Mouse (Mus musculus) liver, postnatal 0 days (tissue): ENCODE results near the gene Olfr859. TPM values are rescaled to one million over a fixed set of nuclear protein-coding genes. Genes with fewer than 3 reads are reported as not detected.
"Not testable (repeated sequence)": the region's sequence is repeated elsewhere in the genome, so short reads cannot be mapped to it uniquely, and the experiment has no call there.

Experiments used
- ATAC-seq: fragments of 200-750 bp; cut with Nextera tagmentation; 2 replicates; pipeline ENCODE4 v1.8.0; 2017; ENCODE audit warnings: mild to moderate bottlenecking, moderate library complexity
- DNase-seq: peaks from one replicate; pipeline ENCODE4 v3.0.0-alpha.2; 2016
- H3K27ac ChIP-seq: fragments of 300-500 bp; sonication (generic); 2 replicates; pipeline ENCODE4 v1.5.1; 2014; ENCODE audit warnings: antibody characterized with exemption, moderate library complexity, mild to moderate bottlenecking, low read depth
- H3K27me3 ChIP-seq: fragments of 300-500 bp; sonication (generic); 2 replicates; pipeline ENCODE4 v1.6.1; 2014; ENCODE audit warnings: low read length, control low read depth, mixed read lengths; ENCODE audit not compliant: insufficient read depth
- H3K36me3 ChIP-seq: fragments of 300-500 bp; sonication (generic); replicated peaks from 2 replicates; pipeline ENCODE4 v1.6.1; 2014; ENCODE audit warnings: mild to moderate bottlenecking, control low read depth, low read length, moderate library complexity, mixed read lengths; ENCODE audit not compliant: insufficient read depth
- H3K4me1 ChIP-seq: fragments of 300-500 bp; sonication (generic); 2 replicates; pipeline ENCODE4 v1.6.1; 2014; ENCODE audit warnings: antibody characterized with exemption, mild to moderate bottlenecking, control low read depth; ENCODE audit not compliant: insufficient read depth
- H3K4me2 ChIP-seq: fragments of 300-500 bp; sonication (generic); 2 replicates; pipeline ENCODE4 v1.6.1; 2014; ENCODE audit warnings: low read depth, mild to moderate bottlenecking, low read length, moderate library complexity, mixed read lengths
- H3K4me3 ChIP-seq: fragments of 300-500 bp; sonication (generic); 2 replicates; pipeline ENCODE4 v1.5.1; 2014; ENCODE audit warnings: low read depth, low read length
- H3K9ac ChIP-seq: fragments of 300-500 bp; sonication (generic); replicated peaks from 2 replicates; pipeline ENCODE4 v1.6.1; 2014; ENCODE audit warnings: mild to moderate bottlenecking, moderate library complexity
- H3K9me3 ChIP-seq: fragments of 300-500 bp; sonication (generic); 2 replicates; pipeline ENCODE4 v1.6.1; 2016; ENCODE audit warnings: mild to moderate bottlenecking, control low read depth, low read length, mixed read lengths
- CTCF ChIP-seq: sonication (generic); IDR thresholded peaks from 2 replicates; pipeline ENCODE4 v1.5.1; 2016; ENCODE audit warnings: antibody characterized with exemption, low read depth
- EP300 ChIP-seq: IDR thresholded peaks from 2 replicates; pipeline ENCODE4 v1.6.1; 2016; ENCODE audit warnings: antibody characterized with exemption, low read depth, mild to moderate bottlenecking
- WGBS: fragments of 180-500 bp; shearing (Covaris S2); extraction: QIAGEN DNeasy Blood & Tissue Kit; methylation state at CpG from one replicate; pipeline ENCODE4 v1.1.7; 2014; ENCODE audit not compliant: insufficient replicate concordance; 5-methylcytosine and 5-hydroxymethylcytosine counted together
- polyA plus RNA-seq: library from polyadenylated mRNA; unstranded; fragments of >200 nt; fragmentation: Nextera tagmentation; extraction: Ambion mirVana; gene quantifications from 2 replicates; pipeline ENCODE4 v1.2.1, GENCODE M21; 2015

The Olfr859 gene
- not detected in 2 replicates for polyA plus RNA-seq

DNA sequence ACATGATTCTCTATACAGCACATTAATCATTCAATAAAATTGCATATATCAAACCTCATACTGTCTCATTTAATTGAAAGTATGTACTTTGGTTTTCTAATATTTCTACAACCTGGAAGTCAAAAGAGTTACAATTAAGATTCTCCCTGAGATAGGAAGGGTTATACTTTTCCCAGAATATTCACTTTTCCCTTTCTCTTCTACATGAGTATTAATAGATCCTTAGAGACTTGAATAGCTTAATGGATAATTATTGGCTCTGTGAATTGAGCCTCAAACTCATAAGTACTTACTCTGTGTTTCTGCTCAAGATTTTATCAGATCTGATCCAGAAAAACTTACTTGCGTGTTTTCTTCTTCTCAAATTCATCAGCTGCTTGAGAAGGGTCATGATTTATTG lies at the start of gene Olfr859:
Olfr859 (plus strand) TSS at position 301 of the 400 bp plus-strand sequence.
- H3K4me2 ChIP-seq, H3K4me3 ChIP-seq, H3K27ac ChIP-seq, H3K27me3 ChIP-seq, H3K4me1 ChIP-seq, H3K9me3 ChIP-seq, DNase-seq, H3K36me3 ChIP-seq, ATAC-seq, H3K9ac ChIP-seq: not testable (repeated sequence)
- 48% methylated on average over 1 of the region's 1 CpGs for WGBS

DNA sequence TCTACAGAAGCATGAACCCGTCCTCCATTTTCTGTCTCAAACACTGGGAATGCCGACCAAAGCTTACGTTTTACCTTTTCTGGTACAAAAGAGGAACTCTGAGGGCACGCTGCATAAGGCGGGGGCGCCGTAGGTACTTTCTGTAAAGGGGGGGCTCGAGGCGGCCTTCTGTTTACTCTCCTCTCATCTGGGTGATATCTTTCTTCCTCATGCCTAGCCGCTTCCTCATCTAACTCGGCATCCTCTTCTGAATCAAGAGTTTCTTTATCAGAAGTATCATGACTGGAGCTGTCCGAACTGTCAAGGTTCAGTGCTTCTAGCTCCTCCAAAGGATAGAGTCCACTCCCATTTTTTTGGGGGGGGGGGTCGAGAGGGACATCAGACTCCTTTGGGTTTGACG lies 35.6 kb upstream of the Olfr859 start:
- 77% methylated on average over 14 of the region's 14 CpGs for WGBS
- Histone ChIP-seq H3K27ac (no peak overlapping the region), H3K4me2 (no peak overlapping the region), H3K9ac (no peak overlapping the region), H3K4me3 (no peak overlapping the region), H3K36me3 (no peaks in the 10 kb centered on the region), H3K27me3 (no peaks in the 10 kb centered on the region), H3K4me1 (no peaks in the 10 kb centered on the region), H3K9me3 (no peaks in the 10 kb centered on the region)
- TF ChIP-seq EP300 (no peak), CTCF (no peak)
- DNase-seq: no peak
- ATAC-seq: no peak

DNA sequence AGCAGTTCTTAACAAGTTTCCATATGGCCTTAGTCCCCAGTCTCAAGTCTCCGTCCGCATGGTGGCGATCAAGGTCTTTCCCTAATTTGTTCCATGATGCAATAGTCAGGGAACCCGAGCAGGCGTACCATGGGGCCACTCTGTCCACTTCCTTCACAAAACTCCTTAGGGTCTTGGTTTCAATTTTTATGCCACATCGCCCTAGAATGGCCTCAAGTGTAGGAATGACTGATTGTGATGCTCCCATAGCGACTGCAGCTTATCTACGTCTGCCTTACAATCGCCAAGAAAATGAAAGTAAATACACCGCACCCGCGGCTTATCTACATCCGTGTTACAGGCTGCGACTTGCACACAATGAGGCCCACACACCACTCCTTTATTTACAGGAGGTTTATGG lies 35.0 kb upstream of the Olfr859 start:
- TF ChIP-seq EP300 (no peak), CTCF (no peak)
- H3K27me3 ChIP-seq: no peaks in the 10 kb centered on the region
- no peak overlapping the region for H3K27ac ChIP-seq
- H3K4me3 ChIP-seq: no peak overlapping the region
- H3K9me3 ChIP-seq: no peaks in the 10 kb centered on the region
- H3K4me1 ChIP-seq: no peaks in the 10 kb centered on the region
- H3K9ac ChIP-seq: no peak overlapping the region
- no peak overlapping the region for H3K4me2 ChIP-seq
- H3K36me3 ChIP-seq: no peaks in the 10 kb centered on the region
- no peak for ATAC-seq
- 89% methylated on average over 14 of the region's 14 CpGs for WGBS
- DNase-seq: no peak

DNA sequence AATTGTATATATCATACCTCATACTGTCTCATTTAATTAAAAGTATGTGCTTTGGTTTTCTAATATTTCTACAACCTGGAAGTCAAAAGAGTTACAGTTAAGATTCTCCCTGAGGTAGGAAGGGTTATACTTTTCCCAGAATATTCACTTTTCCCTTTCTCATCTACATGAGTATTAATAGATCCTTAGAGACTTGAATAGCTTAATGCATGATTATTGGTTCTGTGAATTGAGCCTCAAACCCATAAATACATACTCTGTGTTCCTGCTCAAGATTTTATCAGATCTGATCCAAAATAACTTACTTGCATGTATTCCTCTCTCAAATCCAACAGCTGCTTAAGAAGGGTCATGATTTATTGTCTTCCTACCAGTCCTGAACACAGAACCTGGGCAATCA lies 24.7 kb upstream of the Olfr859 start, which contains the start of gene Olfr58:
Olfr58 (plus strand) TSS at position 301 of the 400 bp plus-strand sequence.
- DNase-seq (no peak), ATAC-seq (no peak)
- Histone ChIP-seq H3K4me1 (no peaks in the 10 kb centered on the region), H3K4me2 (no peak within 1 kb of the TSS), H3K36me3 (no peaks in the 10 kb centered on the region), H3K9me3 (no peaks in the 10 kb centered on the region), H3K27ac (no peak within 1 kb of the TSS), H3K9ac (no peak within 1 kb of the TSS), H3K4me3 (no peak within 1 kb of the TSS), H3K27me3 (no peaks in the 10 kb centered on the region)
- TF ChIP-seq CTCF: no peak
- TF ChIP-seq EP300: no peak

- no peaks in the 10 kb centered on the region for H3K9me3 ChIP-seq
- no peak overlapping the region for H3K4me3 ChIP-seq
- TF ChIP-seq CTCF (no peak), EP300 (no peak)
- ATAC-seq (no peak), DNase-seq (no peak)
- no peaks in the 10 kb centered on the region for H3K36me3 ChIP-seq
- no peak overlapping the region for H3K27ac ChIP-seq
- H3K4me2 ChIP-seq: no peak overlapping the region
- WGBS: 47% methylated on average over 1 of the region's 1 CpGs
- H3K27me3 ChIP-seq: no peaks in the 10 kb centered on the region
- no peak overlapping the region for H3K9ac ChIP-seq
- H3K4me1 ChIP-seq: no peaks in the 10 kb centered on the region
These were observed 1.7 kb upstream of the Olfr859 start for GRCm38 (mm10) chr9:19803000-19803399.

- Histone ChIP-seq H3K9ac (no peak within 1 kb of the TSS), H3K4me3 (no peak within 1 kb of the TSS), H3K36me3 (no peaks in the 10 kb centered on the region), H3K4me1 (no peaks in the 10 kb centered on the region), H3K4me2 (no peak within 1 kb of the TSS), H3K27ac (no peak within 1 kb of the TSS), H3K27me3 (no peaks in the 10 kb centered on the region), H3K9me3 (no peaks in the 10 kb centered on the region)
- WGBS: 64% methylated on average over 1 of the region's 1 CpGs
- TF ChIP-seq CTCF (no peak), EP300 (no peak)
- no peak for DNase-seq
- no peak for ATAC-seq
These were observed 44.9 kb downstream of the Olfr859 start, which contains the start of gene Olfr860 for GRCm38 (mm10) chr9:19849647-19850046. Olfr860 (minus strand) TSS chr9:19849747.

Other genes starting within 250 kb of the Olfr859 start
- gene Olfr854, start 237.5 kb upstream of the Olfr859 start, polyA plus RNA-seq: not detected in 2 replicates
- gene Olfr855, start 222.3 kb upstream of the Olfr859 start, polyA plus RNA-seq: not detected in 2 replicates
- 4.1 TPM in 2 replicates for gene Zfp317, start 182.8 kb upstream of the Olfr859 start, polyA plus RNA-seq
- gene Olfr857, start 95.5 kb upstream of the Olfr859 start, polyA plus RNA-seq: not detected in 2 replicates
- gene Olfr58, start 24.6 kb upstream of the Olfr859 start, polyA plus RNA-seq: not detected in 2 replicates
- gene Olfr860, start 44.8 kb downstream of the Olfr859 start, polyA plus RNA-seq: not detected in 2 replicates
- not detected in 2 replicates for gene Olfr862, start 83.1 kb downstream of the Olfr859 start, polyA plus RNA-seq
- 0.23 and 0.26 TPM in 2 replicates for gene Olfr77, start 112.0 kb downstream of the Olfr859 start, polyA plus RNA-seq
- gene Olfr866, start 223.1 kb downstream of the Olfr859 start, polyA plus RNA-seq: not detected in 2 replicates